Mouse (Mus musculus): ENCODE results near the gene Cracr2b. TPM values are rescaled to one million over a fixed set of nuclear protein-coding genes. Genes with fewer than 3 reads are reported as not detected.

The Cracr2b gene
- polyA plus RNA-seq, 1 experiment from 2014 or later, result 26.9 TPM

DNA sequence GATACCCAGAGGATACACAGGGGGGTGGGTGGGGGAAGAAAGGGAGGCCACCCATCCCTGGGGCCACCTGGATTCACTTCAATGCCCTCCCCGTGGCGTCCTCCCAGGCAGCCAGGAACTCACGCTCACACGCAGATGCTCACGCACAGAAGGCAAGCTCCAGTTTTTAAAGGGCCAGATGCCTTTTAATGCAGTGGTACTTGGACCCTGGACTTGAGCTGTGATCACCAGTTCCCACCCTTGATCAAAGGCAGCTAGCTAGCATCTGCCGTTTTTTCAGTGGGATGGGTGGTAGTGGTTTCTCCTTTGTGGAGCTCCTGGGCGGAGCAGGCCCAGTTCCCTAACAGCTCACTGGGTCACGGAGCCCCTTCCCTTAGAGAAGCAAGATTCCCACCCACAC, 26.4 kb upstream of the Cracr2b start:
- Histone ChIP-seq H3K4me2 (replicated peaks) (peak overlapping the region; percentile 84), H3K4me1 (peaks cover 51% of the 10 kb centered on the region), H3K27ac (replicated peaks) (peak overlapping the region; percentile 58; the same call in 1 of the 2 replicates), H3K4me3 (replicated peaks) (peak overlapping the region; percentile 53), H3K9ac (peak overlapping the region; percentile 44), H3K27me3 (no peaks in the 10 kb centered on the region), H3K36me3 (peaks cover 41% of the 10 kb centered on the region), H3K9me3 (replicated peaks) (no peaks in the 10 kb centered on the region)
- WGBS, result 14% methylated on average over 8 of the region's 8 CpGs
- no peak for ATAC-seq (ENCODE audit: insufficient number of reproducible peaks, low FRiP score, low TSS enrichment, low read depth)

DNA sequence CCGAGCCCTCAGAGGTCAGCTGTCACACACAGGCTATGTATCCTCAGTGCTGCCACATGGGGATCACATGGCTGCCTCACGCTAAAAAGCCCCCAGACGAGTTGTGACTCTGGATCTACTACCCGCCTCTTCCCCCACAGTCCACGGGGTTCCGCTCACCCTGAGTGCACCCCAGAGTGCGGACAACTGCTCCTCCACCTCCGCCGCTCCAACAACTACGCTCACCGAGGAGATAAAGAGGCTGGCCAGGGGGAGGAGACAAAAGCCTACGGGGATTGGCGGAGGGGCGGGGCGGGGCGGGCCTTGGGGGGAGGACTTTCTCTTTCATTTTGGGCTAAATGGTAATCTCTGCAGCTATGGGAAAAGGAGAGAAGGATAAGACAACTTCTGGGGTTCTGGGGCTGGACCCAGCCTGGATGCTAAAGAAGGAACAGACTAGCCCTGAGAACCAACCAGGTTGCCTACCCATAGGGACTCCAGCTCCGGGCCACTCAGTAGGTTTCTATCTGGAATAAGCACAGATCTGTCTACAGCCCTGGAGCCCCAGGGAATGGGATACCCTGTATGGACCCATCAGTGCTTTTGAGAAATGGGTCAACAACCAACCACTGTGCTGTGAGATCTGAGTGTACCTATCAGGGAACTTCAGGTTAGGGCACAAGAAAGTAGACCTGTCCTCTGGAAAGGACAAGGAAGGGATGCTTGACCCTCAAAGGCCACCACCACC, 25.6 kb upstream of the Cracr2b start:
- H3K27me3 ChIP-seq, result no peaks in the 10 kb centered on the region
- H3K9me3 ChIP-seq (replicated peaks), result no peaks in the 10 kb centered on the region
- peak overlapping the region; percentile 44; the same call in 1 of the 2 replicates for H3K9ac ChIP-seq
- H3K27ac ChIP-seq (replicated peaks), result peak overlapping the region; percentile 58
- peak overlapping the region; percentile 53 for H3K4me3 ChIP-seq (replicated peaks)
- 4% methylated on average over 17 of the region's 17 CpGs for WGBS
- no peak for ATAC-seq (ENCODE audit: insufficient number of reproducible peaks, low FRiP score, low TSS enrichment, low read depth)
- H3K36me3 ChIP-seq, result peaks cover 47% of the 10 kb centered on the region
- peak overlapping the region; percentile 84 for H3K4me2 ChIP-seq (replicated peaks)
- H3K4me1 ChIP-seq, result peaks cover 44% of the 10 kb centered on the region

DNA sequence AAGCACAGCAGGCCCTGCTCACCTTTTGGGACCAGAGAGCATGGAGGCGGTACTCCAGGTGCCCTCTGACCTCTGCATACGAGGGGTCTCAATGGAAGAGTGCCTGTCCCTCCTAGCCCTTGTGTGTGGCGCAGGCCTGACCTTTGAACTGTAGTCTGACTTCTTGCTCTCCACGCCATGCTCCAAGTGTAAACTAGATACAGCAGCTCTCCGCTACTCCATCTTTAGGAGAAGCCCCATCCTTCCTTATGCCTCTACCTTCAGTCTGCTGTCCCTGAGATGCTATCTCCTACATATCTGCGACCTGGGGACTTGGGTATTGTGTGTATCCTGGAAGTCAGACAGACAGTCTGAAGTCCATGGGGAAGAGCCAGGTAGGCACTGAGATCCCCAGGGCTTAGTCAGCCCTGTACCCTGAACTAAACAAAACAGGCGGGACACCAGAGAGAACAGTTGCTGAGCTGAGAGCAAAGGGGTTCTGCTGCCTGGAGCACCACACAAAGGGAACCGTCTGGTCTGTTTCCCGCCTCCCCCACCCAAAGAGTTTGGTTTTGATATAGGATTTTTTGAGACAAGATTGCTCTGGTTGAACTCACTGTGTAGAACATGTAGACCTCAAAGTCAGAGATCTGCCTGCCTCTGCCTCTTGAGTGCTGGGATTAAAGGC, 24.9 kb upstream of the Cracr2b start:
- Histone ChIP-seq H3K9ac (no peak overlapping the region), H3K9me3 (replicated peaks) (no peaks in the 10 kb centered on the region), H3K4me3 (replicated peaks) (no peak overlapping the region), H3K27me3 (no peaks in the 10 kb centered on the region), H3K4me2 (replicated peaks) (peak overlapping the region; percentile 84), H3K27ac (replicated peaks) (no peak overlapping the region), H3K36me3 (peaks cover 46% of the 10 kb centered on the region), H3K4me1 (peaks cover 50% of the 10 kb centered on the region)
- ATAC-seq (ENCODE audit: insufficient number of reproducible peaks, low FRiP score, low TSS enrichment, low read depth), result no peak
- 79% methylated on average over 9 of the region's 9 CpGs for WGBS

DNA sequence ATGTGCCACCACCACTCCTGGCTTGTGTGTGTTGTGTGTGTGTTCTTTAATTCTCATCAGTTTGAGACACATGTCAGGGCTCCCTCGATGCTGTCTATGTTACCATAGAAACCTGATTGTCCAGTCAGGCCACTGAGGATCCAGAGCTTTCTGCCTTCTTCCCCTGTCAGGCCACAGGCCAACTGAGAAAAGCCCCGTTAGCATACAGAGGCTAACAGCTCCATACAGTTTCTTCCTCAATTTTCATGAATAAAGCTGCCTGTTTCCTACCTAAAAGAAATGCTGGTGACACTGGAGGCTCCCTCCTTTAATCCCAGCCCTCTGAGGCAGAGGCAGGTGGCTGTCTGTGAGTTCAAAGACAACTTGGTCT, 24.4 kb upstream of the Cracr2b start:
- Histone ChIP-seq H3K36me3 (peaks cover 43% of the 10 kb centered on the region), H3K9ac (no peak overlapping the region), H3K27me3 (no peaks in the 10 kb centered on the region), H3K4me3 (replicated peaks) (peak overlapping the region; percentile 68), H3K4me2 (replicated peaks) (peak overlapping the region; percentile 88), H3K4me1 (peaks cover 55% of the 10 kb centered on the region), H3K27ac (replicated peaks) (no peak overlapping the region), H3K9me3 (replicated peaks) (no peaks in the 10 kb centered on the region)
- ATAC-seq (ENCODE audit: insufficient number of reproducible peaks, low FRiP score, low TSS enrichment, low read depth), result no peak
- WGBS, result 64% methylated on average over 2 of the region's 2 CpGs

DNA sequence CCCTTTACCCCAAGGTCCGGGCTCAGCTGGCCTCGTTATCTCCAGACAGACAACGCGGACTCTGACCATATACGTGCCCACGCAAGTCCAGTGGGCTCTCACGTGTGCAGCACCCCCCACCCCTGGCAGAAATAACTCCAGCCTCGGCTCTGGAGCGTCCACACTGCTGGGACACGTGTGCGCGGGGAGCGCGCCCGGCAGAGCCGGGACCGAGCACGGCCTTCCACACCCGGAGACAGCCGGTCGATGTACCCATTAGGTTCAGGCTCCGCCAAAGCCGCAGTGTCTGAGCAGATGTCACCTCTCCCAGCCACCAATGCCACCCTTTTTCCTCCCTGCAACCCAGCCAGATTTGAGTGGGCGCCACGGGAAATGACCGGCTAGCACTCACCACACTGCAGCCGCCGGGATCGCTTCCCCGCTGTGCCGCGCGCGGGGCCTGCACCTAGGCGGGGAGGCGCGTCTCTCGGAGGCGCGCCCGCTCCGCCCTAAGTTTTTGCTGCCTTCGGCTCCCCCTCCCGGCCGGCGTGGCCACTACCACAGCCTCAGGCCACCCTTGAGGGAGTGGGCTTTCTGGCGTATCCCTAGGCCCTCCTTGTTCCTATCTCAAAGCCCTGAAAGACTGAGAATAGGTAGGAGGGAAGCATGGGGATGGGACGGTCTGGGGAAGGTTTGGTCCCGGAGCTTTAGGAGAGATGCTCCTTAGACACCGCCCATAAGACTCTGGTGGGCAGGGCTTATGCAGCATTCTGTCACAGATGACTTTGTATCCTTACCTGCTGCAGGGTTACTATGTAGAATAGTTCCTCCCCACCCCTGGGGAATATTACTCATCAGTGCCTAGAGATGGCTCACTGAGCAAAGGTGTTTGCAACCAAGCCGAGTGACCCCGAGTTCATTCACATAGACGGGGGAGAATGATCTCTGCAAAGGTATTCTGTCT, 23.4 kb upstream of the Cracr2b start, which contains the start of gene Slc25a22:
Slc25a22 (minus strand) TSS at position 715 of the 943 bp plus-strand sequence.
- peak; percentile 75 for ATAC-seq (ENCODE audit: insufficient number of reproducible peaks, low FRiP score, low TSS enrichment, low read depth)
- H3K9ac ChIP-seq, result peak within 1 kb of the TSS; percentile 49
- peak within 1 kb of the TSS; percentile 53 for H3K27ac ChIP-seq (replicated peaks)
- no peaks in the 10 kb centered on the region for H3K9me3 ChIP-seq (replicated peaks)
- peaks cover 35% of the 10 kb centered on the region for H3K36me3 ChIP-seq
- WGBS, result 5% methylated on average over 53 of the region's 53 CpGs
- H3K4me3 ChIP-seq (replicated peaks), result peak within 1 kb of the TSS; percentile 68
- H3K4me2 ChIP-seq (replicated peaks), result peak within 1 kb of the TSS; percentile 88
- no peaks in the 10 kb centered on the region for H3K27me3 ChIP-seq
- H3K4me1 ChIP-seq, result peaks cover 63% of the 10 kb centered on the region

DNA sequence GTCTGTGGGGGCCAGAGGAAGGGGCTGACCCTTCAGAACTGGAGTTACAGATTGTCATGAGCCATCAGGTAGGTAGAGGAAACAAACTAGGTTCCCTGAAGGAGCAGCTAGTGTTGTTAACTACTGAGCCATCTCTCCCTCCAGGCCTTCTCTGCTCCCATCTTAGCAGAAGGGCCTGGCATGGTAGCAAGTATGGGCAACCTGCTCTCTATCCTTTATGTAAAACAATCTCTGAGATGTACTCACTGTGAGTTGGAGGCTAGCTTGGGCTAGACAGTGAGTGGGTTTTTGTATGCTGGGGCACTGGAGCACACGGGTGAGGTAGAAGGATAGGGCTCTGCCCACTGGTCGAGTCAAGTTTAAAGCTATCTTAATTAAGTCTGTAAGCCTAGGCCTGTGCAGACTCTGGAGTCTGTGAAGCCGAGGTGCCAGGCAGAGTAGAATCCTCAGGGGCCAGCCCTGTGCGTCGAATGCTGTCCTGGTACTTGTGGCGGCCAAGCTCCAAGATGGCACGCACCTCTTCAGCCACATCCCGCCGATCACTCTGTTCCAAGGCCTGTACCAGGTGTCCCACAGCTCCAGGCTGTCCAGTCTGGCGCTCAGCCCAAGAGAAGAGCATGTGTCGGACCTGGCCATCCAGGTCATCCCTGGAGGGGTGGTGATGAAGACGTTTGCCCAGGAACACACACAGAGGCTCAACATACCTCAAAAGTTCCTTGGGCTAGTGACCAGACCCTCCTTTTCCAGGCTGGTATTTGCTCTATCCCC, 22.5 kb upstream of the Cracr2b start:
- ATAC-seq (ENCODE audit: insufficient number of reproducible peaks, low FRiP score, low TSS enrichment, low read depth), result no peak
- no peaks in the 10 kb centered on the region for H3K9me3 ChIP-seq (replicated peaks)
- H3K27ac ChIP-seq (replicated peaks), result no peak overlapping the region
- no peaks in the 10 kb centered on the region for H3K27me3 ChIP-seq
- H3K4me2 ChIP-seq (replicated peaks), result no peak overlapping the region
- H3K4me1 ChIP-seq, result peaks cover 71% of the 10 kb centered on the region
- H3K4me3 ChIP-seq (replicated peaks), result no peak overlapping the region
- peaks cover 26% of the 10 kb centered on the region for H3K36me3 ChIP-seq
- H3K9ac ChIP-seq, result no peak overlapping the region
- 90% methylated on average over 12 of the region's 12 CpGs for WGBS

DNA sequence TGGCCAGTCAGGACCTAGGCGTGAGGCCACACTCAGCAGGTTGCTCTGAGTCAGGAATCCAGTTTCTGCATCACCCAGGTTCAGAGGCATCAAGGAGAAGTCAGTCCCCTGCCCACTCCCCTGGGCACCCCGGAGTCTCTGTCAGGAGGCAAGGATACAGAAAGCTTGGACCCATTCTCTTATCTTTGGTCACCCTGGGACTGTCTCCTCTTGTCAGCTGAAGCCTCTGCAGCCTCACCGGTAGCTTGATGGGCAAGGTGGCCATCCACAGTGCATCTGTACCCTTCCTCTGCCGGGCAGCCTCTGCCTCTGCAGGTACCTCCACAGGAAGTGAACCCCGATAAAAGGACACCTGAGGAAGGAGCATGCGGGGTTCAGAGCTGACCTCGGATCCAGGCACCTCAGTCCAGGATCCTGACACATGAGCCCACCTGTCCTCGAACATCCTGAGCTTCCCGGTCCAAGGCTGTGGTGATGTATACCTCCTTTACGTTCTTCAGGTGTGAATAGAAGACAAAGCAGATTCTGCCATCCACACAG, 21.7 kb upstream of the Cracr2b start:
- Histone ChIP-seq H3K4me2 (replicated peaks) (no peak overlapping the region), H3K4me1 (peaks cover 71% of the 10 kb centered on the region), H3K9ac (no peak overlapping the region), H3K9me3 (replicated peaks) (no peaks in the 10 kb centered on the region), H3K4me3 (replicated peaks) (no peak overlapping the region), H3K36me3 (peaks cover 23% of the 10 kb centered on the region), H3K27me3 (no peaks in the 10 kb centered on the region), H3K27ac (replicated peaks) (no peak overlapping the region)
- ATAC-seq (ENCODE audit: insufficient number of reproducible peaks, low FRiP score, low TSS enrichment, low read depth), result no peak
- WGBS, result 93% methylated on average over 10 of the region's 10 CpGs

DNA sequence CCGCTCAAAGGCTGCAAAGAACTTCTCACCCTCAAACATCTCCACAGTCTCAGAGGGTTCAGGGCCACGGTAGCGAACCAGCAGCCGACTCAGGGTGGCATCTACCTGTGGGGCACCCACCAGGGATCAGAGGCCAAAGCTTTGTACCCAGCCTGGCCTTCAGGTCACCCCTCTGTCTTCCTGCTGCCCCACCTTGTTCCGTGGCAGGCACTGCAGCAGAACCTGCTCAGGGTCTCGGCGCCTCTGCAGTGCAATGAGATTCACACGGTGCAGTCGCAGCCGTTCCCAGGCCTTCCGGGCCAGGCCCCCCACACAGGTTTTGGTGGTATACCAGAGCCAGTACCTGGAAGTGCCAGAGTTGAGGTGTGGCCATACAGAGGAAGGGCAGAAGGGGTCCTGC, 21.1 kb upstream of the Cracr2b start:
- Histone ChIP-seq H3K9ac (no peak overlapping the region), H3K9me3 (replicated peaks) (no peaks in the 10 kb centered on the region), H3K4me3 (replicated peaks) (no peak overlapping the region), H3K27me3 (no peaks in the 10 kb centered on the region), H3K4me1 (peaks cover 68% of the 10 kb centered on the region), H3K27ac (replicated peaks) (no peak overlapping the region), H3K4me2 (replicated peaks) (no peak overlapping the region), H3K36me3 (peaks cover 23% of the 10 kb centered on the region)
- no peak for ATAC-seq (ENCODE audit: insufficient number of reproducible peaks, low FRiP score, low TSS enrichment, low read depth)
- 94% methylated on average over 11 of the region's 11 CpGs for WGBS

DNA sequence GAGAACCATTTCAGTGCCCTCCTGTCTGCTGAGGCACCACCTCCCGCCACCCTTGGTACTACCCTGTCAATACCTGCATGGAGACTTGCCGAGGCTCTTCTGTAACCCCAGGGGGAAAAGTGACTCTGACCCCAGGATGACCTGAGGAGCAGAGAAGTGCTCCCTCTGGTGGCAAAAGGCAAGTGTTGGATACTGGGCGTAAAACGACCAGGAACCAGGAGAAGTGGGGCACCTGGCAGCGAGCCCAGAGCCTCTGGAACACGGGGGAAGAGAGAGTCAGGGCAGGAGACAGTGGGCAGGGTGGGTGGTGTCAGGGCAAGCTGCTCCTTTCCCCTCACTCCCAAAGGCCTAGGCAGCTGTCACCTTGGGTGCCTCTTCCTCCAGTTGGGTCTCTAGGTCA, 20.3 kb upstream of the Cracr2b start:
- H3K9ac ChIP-seq, result no peak overlapping the region

DNA sequence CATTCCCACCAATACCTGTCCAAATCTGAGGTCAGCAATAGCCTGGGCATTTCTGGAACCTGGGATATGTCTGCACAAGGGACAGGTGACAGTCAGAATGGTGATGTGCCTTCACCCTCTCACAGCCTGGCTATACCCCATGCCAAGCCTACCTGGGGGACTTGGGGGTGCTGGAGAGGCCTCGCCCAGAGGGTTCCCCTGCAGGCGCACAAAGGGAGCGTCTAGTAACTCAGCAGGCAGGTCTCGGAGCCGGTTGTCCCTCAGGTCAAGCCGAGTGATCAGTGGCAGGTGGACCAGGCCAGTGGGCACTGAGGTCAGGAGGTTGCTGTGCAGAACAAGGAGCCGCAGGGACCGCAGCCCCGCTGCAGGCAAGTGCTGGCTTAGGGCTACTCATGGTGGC, 19.4 kb upstream of the Cracr2b start:
- 89% methylated on average over 9 of the region's 9 CpGs for WGBS
- Histone ChIP-seq H3K4me3 (replicated peaks) (no peak overlapping the region), H3K4me2 (replicated peaks) (no peak overlapping the region), H3K27me3 (no peaks in the 10 kb centered on the region), H3K36me3 (peaks cover 23% of the 10 kb centered on the region), H3K4me1 (peaks cover 55% of the 10 kb centered on the region), H3K9ac (0 out of 2 replicates have a peak overlapping the region, but pooled peaks have one; percentile 1), H3K27ac (replicated peaks) (no peak overlapping the region), H3K9me3 (replicated peaks) (no peaks in the 10 kb centered on the region)
- ATAC-seq (ENCODE audit: insufficient number of reproducible peaks, low FRiP score, low TSS enrichment, low read depth), result no peak

More for the DNA sequence above, 20.3 kb upstream of the Cracr2b start:
- peaks cover 23% of the 10 kb centered on the region for H3K36me3 ChIP-seq
- no peaks in the 10 kb centered on the region for H3K27me3 ChIP-seq
- ATAC-seq (ENCODE audit: insufficient number of reproducible peaks, low FRiP score, low TSS enrichment, low read depth), result no peak
- peaks cover 61% of the 10 kb centered on the region for H3K4me1 ChIP-seq
- H3K4me3 ChIP-seq (replicated peaks), result no peak overlapping the region
- no peak overlapping the region for H3K4me2 ChIP-seq (replicated peaks)
- 25% methylated on average over 6 of the region's 6 CpGs for WGBS
- no peak overlapping the region for H3K27ac ChIP-seq (replicated peaks)
- no peaks in the 10 kb centered on the region for H3K9me3 ChIP-seq (replicated peaks)
